Comparison of ENCODE assay signal across 8 mouse cellular contexts in the genomic region with DNA sequence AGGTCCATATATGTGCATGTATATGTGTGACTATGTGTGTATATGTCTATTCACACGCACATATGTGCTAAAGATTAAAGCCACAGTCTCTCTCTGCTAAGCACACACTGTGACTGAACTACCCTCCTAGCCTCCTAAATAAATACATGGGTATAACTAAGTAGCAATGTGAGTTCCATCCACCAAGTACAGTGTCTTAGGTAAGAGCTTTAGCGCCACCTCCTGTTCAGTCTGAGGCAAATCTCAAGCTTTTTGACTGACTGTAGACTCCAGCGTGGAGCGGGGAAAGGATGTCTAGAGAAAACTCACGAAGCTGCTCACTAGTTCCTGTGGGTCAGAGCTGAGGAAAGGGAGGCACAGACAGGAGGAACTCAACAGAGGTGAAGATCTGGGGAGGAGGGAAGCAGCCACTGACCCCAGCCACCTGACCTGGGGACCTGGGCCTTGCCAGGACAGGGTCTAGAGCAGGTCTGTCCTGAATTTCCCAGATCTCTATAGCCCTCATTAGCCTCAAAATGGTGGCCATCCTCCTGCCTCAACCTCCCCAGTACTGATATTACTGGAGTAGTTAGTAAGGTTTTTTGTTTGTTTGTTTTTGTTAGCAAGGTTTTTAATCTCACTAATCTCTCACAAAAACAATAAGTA. TPM values are rescaled to one million over a fixed set of nuclear protein-coding genes. Genes with fewer than 3 reads are reported as not detected.
A peak's percentile ranks its signal among the peaks of the same experiment; 100 is the strongest.
DNase-seq lines count a peak whose midpoint lies in the region; ATAC-seq and TF ChIP-seq lines count a peak whose summit lies in the region.

No protein-coding gene starts in this region.

- no peak overlapping the region for H3K27ac ChIP-seq in cerebellum, adult 2 months (ENCODE audit: insufficient read depth, low read length)
- no peak overlapping the region for H3K27ac ChIP-seq in liver, embryonic 13.5 days
- H3K27ac ChIP-seq in neural tube, embryonic 13.5 days (replicated peaks): no peak overlapping the region

- no peak for TF ChIP-seq POLR2A in cerebellum, adult 2 months (IDR thresholded peaks at IDR 0.05; ENCODE audit: borderline replicate concordance, insufficient read depth, low read length)

- H3K9ac ChIP-seq in liver, embryonic 13.5 days: no peak overlapping the region
- no peak overlapping the region for H3K9ac ChIP-seq in neural tube, embryonic 13.5 days

- H3K4me3 ChIP-seq in E14TG2a.4 (replicated peaks; ENCODE audit: low read length): no peak overlapping the region
- H3K4me3 ChIP-seq in cerebellum, adult 2 months (replicated peaks; ENCODE audit: insufficient read depth, low read depth, low read length): no peak overlapping the region
- H3K4me3 ChIP-seq in liver, embryonic 13.5 days (replicated peaks): no peak overlapping the region
- no peak overlapping the region for H3K4me3 ChIP-seq in neural tube, embryonic 13.5 days

- H3K9me3 ChIP-seq in E14TG2a.4 (ENCODE audit: low read length): no peaks in the 10 kb centered on the region
- H3K9me3 ChIP-seq in liver, embryonic 13.5 days (replicated peaks): no peaks in the 10 kb centered on the region
- no peaks in the 10 kb centered on the region for H3K9me3 ChIP-seq in neural tube, embryonic 13.5 days

- H3K36me3 ChIP-seq in E14TG2a.4 (ENCODE audit: insufficient read depth, low read length): no peaks in the 10 kb centered on the region
- H3K36me3 ChIP-seq in liver, embryonic 13.5 days: 0 out of 2 replicates have a peak, but pooled peaks cover 4% of the 10 kb centered on the region
- peaks cover 54% of the 10 kb centered on the region for H3K36me3 ChIP-seq in neural tube, embryonic 13.5 days

- TF ChIP-seq CTCF in E14TG2a.4 (conservative IDR thresholded peaks at IDR 0.05; ENCODE audit: low read length): peak; percentile 74
- peak; percentile 45; the same call in 1 of the 2 replicates for TF ChIP-seq CTCF in cerebellum, adult 2 months (IDR thresholded peaks at IDR 0.05; ENCODE audit: borderline replicate concordance, insufficient read depth, low read depth, low read length)

- no peaks in the 10 kb centered on the region; the same call in 1 of the 2 replicates for H3K4me1 ChIP-seq in E14TG2a.4 (replicated peaks; ENCODE audit: low read depth, low read length)
- H3K4me1 ChIP-seq in cerebellum, adult 2 months (ENCODE audit: control insufficient read depth, insufficient read depth, low read length): no peaks in the 10 kb centered on the region
- H3K4me1 ChIP-seq in liver, embryonic 13.5 days (replicated peaks): no peaks in the 10 kb centered on the region
- H3K4me1 ChIP-seq in neural tube, embryonic 13.5 days (replicated peaks): no peaks in the 10 kb centered on the region

- WGBS in cerebellum, adult 2 months: 28% methylated on average over 5 of the region's 5 CpGs
- WGBS in liver, embryonic 13.5 days (ENCODE audit: insufficient replicate concordance): 14% methylated on average over 5 of the region's 5 CpGs
- 29% methylated on average over 5 of the region's 5 CpGs for WGBS in neural tube, embryonic 13.5 days

- ATAC-seq in liver, embryonic 13.5 days (ENCODE audit: low read depth): peak; percentile 36; the same call in 1 of the 2 replicates
- peak; percentile 71 for ATAC-seq in neural tube, embryonic 13.5 days (ENCODE audit: low read depth)

- no peaks in the 10 kb centered on the region for H3K27me3 ChIP-seq in E14TG2a.4 (ENCODE audit: insufficient read depth, low read length)
- no peaks in the 10 kb centered on the region for H3K27me3 ChIP-seq in cerebellum, adult 2 months (ENCODE audit: control insufficient read depth, insufficient read depth, low read length)
- H3K27me3 ChIP-seq in liver, embryonic 13.5 days: no peaks in the 10 kb centered on the region
- H3K27me3 ChIP-seq in neural tube, embryonic 13.5 days: no peaks in the 10 kb centered on the region

- peak; percentile 72 for DNase-seq in A20 (ENCODE audit: low read depth, low spot score)
- peak; percentile 23 to 36 for DNase-seq in cerebellum, adult 2 months
- peak; percentile 46 for DNase-seq in gastrocnemius, postnatal 10 days
- DNase-seq in kidney, adult 18-20 months: peak; percentile 42
- peak; percentile 21 for DNase-seq in liver, embryonic 13.5 days
- DNase-seq in thymus, postnatal 4 days: peak; percentile 73

- H3K4me2 ChIP-seq in liver, embryonic 13.5 days: no peak overlapping the region
- no peak overlapping the region for H3K4me2 ChIP-seq in neural tube, embryonic 13.5 days

RNA-seq across cellular contexts. Expression of gene Aldh5a1, which starts 17.0 kb away (rescaled TPM):
- 42.6 and 43.6 TPM in 2 replicates for polyA plus RNA-seq in cerebellum, adult 2 months (2012; rRNA removed)
- 1 to 10 TPM; 3.0 to 3.3 TPM for total RNA-seq in gastrocnemius, postnatal 10 days (2021)
- polyA plus RNA-seq in liver, embryonic 13.5 days (2015; fragmentation: Nextera tagmentation; extraction: Ambion mirVana): 2.5 and 3.0 TPM in 2 replicates
- polyA plus RNA-seq in neural tube, embryonic 13.5 days (2015; fragmentation: Nextera tagmentation; extraction: Ambion mirVana): 8.5 and 8.9 TPM in 2 replicates

RNA-seq across cellular contexts. Expression of gene Gpld1, which starts 22.5 kb away (rescaled TPM):
- polyA plus RNA-seq in cerebellum, adult 2 months (2012; rRNA removed): 28.5 and 29.8 TPM in 2 replicates
- total RNA-seq in gastrocnemius, postnatal 10 days (2021): under 1 TPM; 0.40 to 0.54 TPM
- polyA plus RNA-seq in liver, embryonic 13.5 days (2015; fragmentation: Nextera tagmentation; extraction: Ambion mirVana): 2.8 and 3.4 TPM in 2 replicates
- 1.9 and 2.1 TPM in 2 replicates for polyA plus RNA-seq in neural tube, embryonic 13.5 days (2015; fragmentation: Nextera tagmentation; extraction: Ambion mirVana)

Comparison
In these comparisons a context has a peak if more than half of its experiments do, and no peak if none do; other contexts are left out.
1. DNase-seq: peak in every context shown above with its lines; median percentile 73 in thymus, postnatal 4 days; 72 in A20; 46 in gastrocnemius, postnatal 10 days; 42 in kidney, adult 18-20 months; 30 in cerebellum, adult 2 months; 21 in liver, embryonic 13.5 days.